Mouse (Mus musculus): Measurements from ENCODE around the gene Zfp94.

GRCm38 (mm10) chr7:24271191-24271590, 45.3 kb downstream of the Zfp94 start:
- no peak for TF ChIP-seq POLR2A (IDR thresholded peaks at IDR 0.05; ENCODE audit: extremely low read depth, insufficient read depth, low read length)
- TF ChIP-seq CTCF (IDR thresholded peaks at IDR 0.05; ENCODE audit: low read depth, low read length), result no peak

All from liver, adult 2 months (tissue).